Mouse (Mus musculus) stomach, postnatal 0 days (tissue): ENCODE results near the gene Myom1.

ENCODE experiments used
- CTCF ChIP-seq: IDR thresholded peaks from 2 replicates; pipeline ENCODE4 v1.5.1; 2016; ENCODE audit warnings: antibody characterized with exemption, low read depth, mild to moderate bottlenecking, moderate library complexity
- EP300 ChIP-seq: optimal IDR thresholded peaks from 2 replicates; pipeline ENCODE3; 2016; ENCODE audit warnings: antibody characterized with exemption

GRCm38 (mm10) chr17:71142068-71142467 is 139.6 kb downstream of the Myom1 start:
- no peak for TF ChIP-seq CTCF
- TF ChIP-seq EP300, result no peak
